Mouse (Mus musculus) myocyte (in vitro differentiated cells): ENCODE results near the gene Cacng3. TPM values are rescaled to one million over a fixed set of nuclear protein-coding genes. Genes with fewer than 3 reads are reported as not detected.

ENCODE experiments used
- H3K27me3 ChIP-seq: one replicate; pipeline ENCODE4 v1.6.1; 2011; ENCODE audit not compliant: control insufficient read depth, insufficient read depth, insufficient read length
- H3K36me3 ChIP-seq: one replicate; pipeline ENCODE4 v1.6.1; 2011; ENCODE audit not compliant: control insufficient read depth, insufficient read depth
- H3K4me2 ChIP-seq: one replicate; pipeline ENCODE4 v1.6.1; 2011; ENCODE audit warnings: low read depth, control low read depth
- H3K4me3 ChIP-seq: one replicate; pipeline ENCODE4 v1.5.1; 2011; ENCODE audit warnings: mild to moderate bottlenecking, control low read depth, moderate library complexity
- H3K79me2 ChIP-seq: one replicate; pipeline ENCODE4 v1.6.1; 2011; ENCODE audit not compliant: control insufficient read depth, insufficient read depth
- H3ac ChIP-seq: one replicate; pipeline ENCODE4 v1.6.1; 2011; ENCODE audit not compliant: control insufficient read depth, insufficient read length
- CEBPB ChIP-seq: IDR thresholded peaks from 2 replicates; pipeline ENCODE4 v1.6.1; 2011; ENCODE audit warnings: mild to moderate bottlenecking, moderate library complexity; ENCODE audit not compliant: poor library complexity, insufficient read depth, severe bottlenecking
- E2F4 ChIP-seq: IDR thresholded peaks from one replicate; pipeline ENCODE4 v1.6.1; 2011; ENCODE audit warnings: mild to moderate bottlenecking, control low read depth, moderate library complexity; ENCODE audit not compliant: insufficient read depth
- MAX ChIP-seq: IDR thresholded peaks from one replicate; pipeline ENCODE4 v1.6.1; 2011; ENCODE audit warnings: low read depth, mild to moderate bottlenecking, control low read depth
- MYOD1 ChIP-seq, 3 experiments: IDR thresholded peaks; one replicate each; pipeline ENCODE4 v1.6.1; 2011; ENCODE audit warnings: control low read depth in 2 of 3, low read depth in 2 of 3, mild to moderate bottlenecking in 2 of 3, moderate library complexity in 1 of 3; ENCODE audit not compliant: insufficient read length in 2 of 3, control insufficient read depth in 1 of 3
- MYOG ChIP-seq, 3 experiments: IDR thresholded peaks; one replicate each; pipeline ENCODE4 v1.6.1; 2011; ENCODE audit warnings: control low read depth in 2 of 3, low read depth in 2 of 3, mild to moderate bottlenecking in 2 of 3; ENCODE audit not compliant: insufficient read length in 2 of 3, control insufficient read depth in 1 of 3, insufficient read depth in 1 of 3
- POLR2A ChIP-seq: IDR thresholded peaks from one replicate; pipeline ENCODE4 v1.6.1; 2011; ENCODE audit warnings: low read depth, mild to moderate bottlenecking, control low read depth, moderate library complexity; ENCODE audit not compliant: insufficient read length
- POLR2AphosphoS2 ChIP-seq: IDR thresholded peaks from one replicate; pipeline ENCODE4 v1.6.1; 2011; ENCODE audit warnings: low read depth, control low read depth; ENCODE audit not compliant: insufficient read length
- REST ChIP-seq: IDR thresholded peaks from one replicate; pipeline ENCODE4 v1.6.1; 2011; ENCODE audit warnings: mild to moderate bottlenecking, control low read depth, moderate library complexity; ENCODE audit not compliant: insufficient read depth, insufficient read length
- SRF ChIP-seq: IDR thresholded peaks from one replicate; pipeline ENCODE4 v1.6.1; 2011; ENCODE audit warnings: low read depth; ENCODE audit not compliant: control insufficient read depth, insufficient read length
- TCF12 ChIP-seq: IDR thresholded peaks from one replicate; pipeline ENCODE4 v1.6.1; 2011; ENCODE audit warnings: mild to moderate bottlenecking, control low read depth; ENCODE audit not compliant: poor library complexity, insufficient read depth, severe bottlenecking
- TCF3 ChIP-seq: IDR thresholded peaks from one replicate; pipeline ENCODE4 v1.6.1; 2011; ENCODE audit warnings: low read depth, control low read depth; ENCODE audit not compliant: insufficient read length
- USF1 ChIP-seq: IDR thresholded peaks from one replicate; pipeline ENCODE4 v1.6.1; 2011; ENCODE audit warnings: low read depth, mild to moderate bottlenecking, control low read depth, moderate library complexity
- polyA plus RNA-seq: library from polyadenylated mRNA; unstranded; fragments of >200 nt; fragmentation: generic; extraction: Trizol; gene quantifications from one replicate; pipeline ENCODE4 v1.2.1, GENCODE M21; 2012; ENCODE audit warnings: missing spikeins

The Cacng3 gene
- polyA plus RNA-seq, 1 experiment = not detected

DNA sequence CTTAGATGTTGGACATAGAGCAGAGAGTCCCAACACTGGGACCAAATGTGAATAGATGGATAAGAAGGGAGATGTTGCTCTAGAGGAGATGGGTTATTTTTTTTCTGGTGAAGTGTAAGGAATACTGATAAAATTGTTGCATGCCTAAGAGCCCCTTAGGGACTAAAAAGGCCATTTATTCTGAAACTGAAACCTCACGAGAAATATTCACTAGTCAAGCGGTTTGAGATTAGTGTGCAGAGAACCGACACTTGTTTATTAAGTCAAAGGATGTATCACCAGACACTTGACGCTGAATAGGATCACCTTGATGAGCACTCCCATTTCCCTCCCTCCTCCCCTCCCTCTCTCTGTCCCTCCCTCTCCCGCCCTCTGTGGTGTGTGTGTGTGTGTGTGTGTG lies 136.2 kb downstream of the Cacng3 start:
- Histone ChIP-seq H3K4me3 (no peak overlapping the region), H3ac (no peak overlapping the region), H3K4me2 (no peak overlapping the region), H3K27me3 (peaks cover 19% of the 10 kb centered on the region), H3K79me2 (no peaks in the 10 kb centered on the region), H3K36me3 (no peaks in the 10 kb centered on the region)
- TF ChIP-seq POLR2AphosphoS2 (no peak), USF1 (no peak)

DNA sequence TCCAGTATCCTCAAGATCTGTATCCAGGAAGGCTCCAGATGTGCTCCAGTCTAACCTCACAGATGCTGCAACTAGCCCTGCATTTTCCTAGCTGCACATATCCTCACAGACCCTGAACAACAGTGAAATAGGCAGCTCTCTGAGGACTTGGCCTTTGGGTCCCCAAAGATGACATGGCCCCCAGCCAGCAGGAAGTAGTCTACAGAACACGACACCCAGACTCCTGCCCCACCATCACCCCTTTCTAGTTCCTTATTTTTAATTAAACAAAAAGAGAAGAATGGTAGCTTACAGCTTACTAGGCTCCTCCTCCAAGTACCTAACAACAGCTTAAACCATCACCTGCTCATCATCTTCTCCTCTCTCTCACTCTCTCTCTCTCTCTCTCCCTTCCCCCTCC lies 143.4 kb downstream of the Cacng3 start:
- H3K4me2 ChIP-seq = no peak overlapping the region
- no peaks in the 10 kb centered on the region for H3K79me2 ChIP-seq
- TF ChIP-seq REST (no peak), USF1 (no peak), MAX (no peak)
- H3K27me3 ChIP-seq = peaks cover 5% of the 10 kb centered on the region
- no peaks in the 10 kb centered on the region for H3K36me3 ChIP-seq
- no peak overlapping the region for H3ac ChIP-seq
- no peak overlapping the region for H3K4me3 ChIP-seq

DNA sequence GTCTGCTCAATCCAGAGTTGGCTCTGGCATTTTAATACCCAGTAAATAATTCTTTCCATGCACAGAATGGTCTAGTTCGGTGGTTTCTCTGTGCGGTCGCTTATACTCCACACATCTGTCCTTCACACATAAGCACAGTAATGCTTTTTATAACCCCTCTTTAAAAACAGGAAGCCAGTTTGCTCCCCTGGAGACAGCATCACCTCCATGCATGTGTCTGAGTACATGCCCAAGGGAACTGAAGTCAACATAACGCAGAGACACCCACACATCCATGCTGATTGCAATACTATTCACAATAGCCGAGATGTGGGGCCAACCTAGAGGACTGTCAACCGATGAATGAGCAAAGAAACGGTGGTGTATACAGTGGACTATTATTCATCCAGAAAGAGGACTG lies 147.3 kb downstream of the Cacng3 start:
- no peaks in the 10 kb centered on the region for H3K79me2 ChIP-seq
- H3K4me2 ChIP-seq = no peak overlapping the region
- TF ChIP-seq REST (no peak), MYOD1 (IDR thresholded peaks at IDR 0.05; ENCODE audit: control insufficient read depth in 1 of 3, insufficient read length in 2 of 3, low read depth in 2 of 3) (no peak), TCF3 (no peak), POLR2A (no peak), TCF12 (no peak), POLR2AphosphoS2 (no peak), CEBPB (no peak), USF1 (no peak), SRF (no peak), E2F4 (no peak), MAX (no peak), MYOG (IDR thresholded peaks at IDR 0.05; ENCODE audit: control insufficient read depth in 1 of 3, insufficient read depth in 1 of 3, insufficient read length in 2 of 3, low read depth in 2 of 3) (no peak)
- peaks cover 5% of the 10 kb centered on the region for H3K27me3 ChIP-seq
- no peak overlapping the region for H3ac ChIP-seq
- H3K36me3 ChIP-seq = no peaks in the 10 kb centered on the region
- H3K4me3 ChIP-seq = no peak overlapping the region
